Mouse (Mus musculus) T-helper 2 cell (primary cell): ENCODE measurements at regions not wholly inside any gene's neighbourhood (a gene's known extent, or its start where the extent isn't known, plus 50 kb on each side); places are given as distances from the start of the nearest gene placed in this dataset.
"Not testable (repeated sequence)": the region's sequence is repeated elsewhere in the genome, so short reads cannot be mapped to it uniquely, and the experiment has no call there.

Experiments
- in situ Hi-C: fragments of 300-600 bp; cut with MboI, MseI; formaldehyde crosslinking; loops from one replicate; pipeline ENCODE4 v1.15.1; 2025; ENCODE audit warnings: high pct_unique_total_duplicates

DNA sequence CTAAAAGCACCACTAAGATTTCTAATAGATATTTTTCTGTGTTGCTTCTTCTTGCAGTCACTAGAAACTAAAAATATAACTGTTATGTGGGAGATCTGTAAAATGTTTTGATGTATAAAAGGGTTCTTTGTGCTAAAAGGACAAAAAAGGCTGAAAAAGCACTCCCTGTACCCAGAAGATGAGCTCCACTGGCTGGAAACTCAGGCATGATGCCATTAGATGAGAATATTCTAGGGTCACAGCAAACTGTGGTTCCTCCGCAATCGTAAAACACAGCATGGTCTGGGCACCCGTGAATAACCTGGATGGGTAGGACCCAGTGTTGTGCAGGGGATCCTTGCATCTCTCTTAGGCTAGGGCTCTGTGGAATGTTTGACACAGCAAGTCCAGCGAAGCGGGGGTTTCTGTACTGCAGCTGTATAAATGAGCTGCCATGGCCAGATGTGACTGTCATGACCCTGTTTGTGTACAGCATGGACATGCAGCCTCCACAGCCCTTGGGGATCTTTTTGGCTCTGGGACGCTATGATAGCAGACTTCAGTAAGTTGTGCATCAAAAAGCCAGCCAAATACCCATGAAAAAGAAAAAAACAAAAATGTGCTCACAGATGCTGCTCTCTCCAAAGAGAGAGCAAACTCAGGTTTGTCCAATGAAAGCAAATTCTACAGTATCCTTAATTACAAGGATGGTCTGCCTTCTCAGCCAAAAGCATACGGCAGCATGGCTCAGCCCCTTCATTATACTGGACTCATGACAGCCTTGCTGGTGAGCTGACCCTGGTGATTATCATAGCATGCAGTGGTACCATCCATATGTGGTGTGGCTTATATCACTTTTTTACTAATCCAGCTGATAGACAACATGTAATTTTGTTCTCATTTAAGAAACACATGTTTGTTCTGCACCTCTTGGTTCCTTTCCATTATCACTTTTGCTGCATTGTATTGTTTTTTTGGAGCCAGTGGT is 103.9 kb upstream of the Arhgap20 start:
- in situ Hi-C loops = no loop called here

DNA sequence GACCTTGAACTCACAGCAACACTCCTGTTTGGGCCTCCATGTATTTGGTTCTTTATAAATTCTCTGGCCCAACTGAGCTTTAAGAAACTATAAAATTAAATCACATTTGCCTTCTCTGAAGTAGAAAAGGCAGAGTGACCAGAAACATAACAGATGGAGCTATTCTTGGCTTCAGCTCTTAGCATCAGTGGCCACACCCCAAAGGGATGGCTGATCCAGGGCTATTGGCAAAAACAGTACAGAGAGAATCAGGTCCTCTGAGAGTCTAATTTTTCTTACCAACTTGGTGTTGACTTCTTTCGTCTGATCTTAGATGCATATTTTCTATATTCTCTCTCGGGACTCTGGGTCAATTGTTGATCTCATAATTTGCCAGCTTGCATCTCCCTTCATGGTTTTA is 103.2 kb upstream of the Arhgap20 start:
- in situ Hi-C loops = no loop called here

DNA sequence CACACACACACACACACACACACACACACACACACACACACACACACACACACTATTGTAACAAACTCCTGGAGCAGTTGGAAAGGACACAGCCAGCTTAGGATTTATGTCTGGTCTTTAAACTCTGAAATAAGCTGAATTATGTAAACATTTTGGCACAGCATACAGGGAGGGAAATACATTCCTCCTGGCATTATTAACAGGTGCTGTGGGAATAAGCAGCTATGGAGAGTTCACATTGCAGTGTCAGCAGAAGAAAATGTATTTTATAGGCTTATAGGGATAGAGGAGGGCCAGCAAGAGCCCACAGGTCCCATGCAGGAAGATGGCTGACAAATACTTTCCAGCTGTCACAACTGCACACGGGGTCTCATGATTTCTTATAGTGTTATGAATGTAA is 100.8 kb upstream of the Arhgap20 start:
- in situ Hi-C loops = no loop called here

DNA sequence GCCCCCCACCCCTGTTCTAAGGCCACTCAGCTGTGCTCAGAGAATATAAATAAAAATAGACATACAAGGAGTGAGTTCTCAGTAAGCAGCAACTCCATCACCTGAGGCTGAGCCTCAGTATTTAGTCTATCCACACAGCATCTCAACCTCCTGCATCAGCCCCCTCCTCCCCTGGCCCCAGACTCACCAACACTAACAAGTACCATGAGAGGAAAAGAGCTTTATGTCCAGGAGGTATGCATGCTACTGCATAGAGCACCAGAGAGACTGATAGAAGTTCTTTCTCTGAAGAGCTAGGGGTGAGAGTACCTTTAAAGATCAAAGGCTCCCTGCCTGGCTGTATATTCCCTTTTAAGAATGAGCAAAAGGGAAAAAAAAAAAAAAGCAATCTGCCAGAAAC is 100.3 kb upstream of the Arhgap20 start:
- in situ Hi-C loops = no loop called here

- in situ Hi-C loops = not testable (repeated sequence)
Measured at GRCm38 (mm10) chr9:51668976-51669375, 96.2 kb upstream of the Arhgap20 start.

DNA sequence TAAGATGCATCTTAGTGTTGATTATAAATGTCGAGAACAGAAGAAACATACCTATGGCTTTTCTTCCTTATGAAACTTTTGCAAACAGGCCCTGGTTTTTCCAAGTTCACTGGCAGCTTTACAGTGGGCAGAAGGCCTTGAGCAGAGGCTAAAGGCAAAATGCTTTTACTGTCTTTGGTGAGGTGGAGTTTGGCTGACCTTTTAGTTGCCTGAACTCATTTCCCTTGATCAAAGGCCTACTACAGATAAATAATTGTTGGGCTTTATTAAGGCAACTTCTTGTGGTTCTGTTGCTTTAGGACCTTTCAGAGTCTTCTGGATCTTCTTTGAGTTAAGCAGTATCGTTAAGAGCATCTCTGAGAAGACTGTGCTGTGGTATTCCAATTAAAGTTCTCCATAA is 94.6 kb upstream of the Arhgap20 start:
- in situ Hi-C loops = no loop called here

DNA sequence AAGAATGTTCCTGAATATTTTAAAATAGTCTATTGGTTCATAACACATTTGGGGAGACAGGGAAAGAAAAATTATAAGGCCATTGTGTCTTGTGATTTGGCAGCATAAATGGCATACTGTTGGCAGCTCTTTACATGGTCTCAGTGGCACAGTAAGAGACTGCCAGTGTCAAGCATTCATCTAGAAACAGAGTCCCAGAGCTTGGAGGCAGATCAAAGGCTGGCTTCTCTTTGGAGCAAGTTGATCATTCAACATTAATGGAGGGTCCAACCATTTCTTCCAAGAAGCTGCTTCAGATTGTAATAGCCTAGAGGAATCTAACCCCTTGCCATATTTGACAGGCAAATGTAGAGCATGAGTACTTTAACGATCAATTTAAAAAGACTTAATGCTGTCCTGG is 78.6 kb upstream of the Arhgap20 start:
- in situ Hi-C loops = no loop called here

- in situ Hi-C loops = loop anchor here (25.0 kb wide), 1 partner anchor 1927 kb away; the partner anchor contains the start of gene Ncam1
Measured at GRCm38 (mm10) chr9:51714326-51714725, 50.8 kb upstream of the Arhgap20 start.
